Mouse (Mus musculus) spleen, postnatal 4 days (tissue): Measurements from ENCODE around the gene Vmn1r224.

Experiments
- DNase-seq, 2 experiments: peaks; one replicate each; pipeline ENCODE4 v3.0.0; 2022; ENCODE audit warnings: low spot score in 2 of 2

Vmn1r224 gene

GRCm38 (mm10) chr17:20413846-20414245 is at the start of gene Vmn1r224:
Vmn1r224 (plus strand) TSS chr17:20414146.
- no peak for DNase-seq

DNA sequence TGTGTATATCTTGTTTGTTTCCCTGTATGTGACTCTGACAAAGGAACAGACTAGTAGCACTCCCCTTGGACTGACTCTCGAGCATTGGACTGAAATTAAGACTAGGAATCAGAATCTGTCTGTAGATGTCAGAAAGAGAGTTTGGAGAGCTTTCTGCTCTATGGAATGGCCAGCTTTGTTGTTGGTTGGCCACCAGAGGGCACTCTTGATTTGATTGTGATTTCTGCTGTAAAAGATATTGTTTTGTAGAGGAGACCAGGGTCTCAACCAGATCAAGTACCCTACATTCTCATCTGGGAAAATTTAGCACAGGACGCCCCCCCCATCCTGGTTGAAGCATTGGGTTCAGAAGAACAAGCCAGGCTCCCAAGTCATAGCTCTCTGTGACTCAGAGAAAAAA is 14.8 kb upstream of the Vmn1r224 start:
- DNase-seq = no peak

DNA sequence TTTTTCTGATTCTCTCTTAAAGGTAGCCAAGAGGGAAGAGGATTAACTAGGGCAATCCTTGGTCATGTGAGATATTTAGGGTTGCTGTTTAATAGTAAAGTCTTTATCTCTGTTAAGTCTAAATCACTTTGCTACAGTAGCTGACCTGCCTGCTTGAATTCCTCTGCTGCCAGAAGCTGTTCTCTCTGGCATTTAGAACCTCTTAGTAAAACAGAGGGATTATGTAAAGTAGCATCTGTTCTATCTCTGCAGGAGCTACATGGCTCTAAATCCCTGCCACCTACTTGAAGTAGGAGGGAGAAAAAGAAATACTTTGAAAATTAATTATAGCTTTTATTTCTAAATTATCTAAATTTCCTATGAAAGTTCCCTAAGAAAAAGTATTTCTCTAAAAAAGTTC is 25.3 kb downstream of the Vmn1r224 start:
- no peak for DNase-seq

DNA sequence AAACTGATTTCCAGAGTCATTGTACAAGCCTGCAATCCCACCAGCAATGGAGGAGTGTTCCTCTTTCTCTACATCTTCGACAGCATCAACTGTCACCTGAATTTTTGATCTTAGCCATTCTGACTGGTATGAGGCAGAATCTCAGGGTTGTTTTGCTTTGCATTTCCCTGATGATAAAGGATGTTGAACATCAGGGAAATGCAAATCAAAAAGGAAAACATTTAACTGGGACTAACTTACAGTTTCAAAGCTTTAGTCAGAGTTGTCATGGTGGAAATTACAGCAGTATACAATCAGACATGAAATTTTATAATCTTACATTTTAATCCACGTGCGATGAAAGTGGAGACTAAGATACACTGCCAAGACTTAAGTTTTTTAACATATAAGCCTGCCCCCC is 59.4 kb downstream of the Vmn1r224 start:
- DNase-seq = no peak
